Mouse (Mus musculus): ENCODE results near the gene Kctd17.

The Kctd17 gene

GRCm38 (mm10) chr15:78447746-78448535 is 19.6 kb downstream of the Kctd17 start:
- peak; percentile 93 for DNase-seq (ENCODE audit: low spot score)

GRCm38 (mm10) chr15:78449131-78449530 is 20.8 kb downstream of the Kctd17 start:
- DNase-seq (ENCODE audit: low spot score), result no peak

- no peak for DNase-seq (ENCODE audit: low spot score)
Observed at GRCm38 (mm10) chr15:78449694-78450418, 21.5 kb downstream of the Kctd17 start.

GRCm38 (mm10) chr15:78450419-78450768 is 22.0 kb downstream of the Kctd17 start:
- DNase-seq (ENCODE audit: low spot score), result no peak

GRCm38 (mm10) chr15:78451201-78451600 is 22.8 kb downstream of the Kctd17 start:
- DNase-seq (ENCODE audit: low spot score), result no peak

GRCm38 (mm10) chr15:78452929-78453328 is 24.6 kb downstream of the Kctd17 start:
- DNase-seq (ENCODE audit: low spot score), result no peak

- DNase-seq (ENCODE audit: low spot score), result no peak
Observed at GRCm38 (mm10) chr15:78455168-78455567, 26.8 kb downstream of the Kctd17 start.

- DNase-seq (ENCODE audit: low spot score), result no peak
Observed at GRCm38 (mm10) chr15:78456051-78456450, 27.7 kb downstream of the Kctd17 start.

- DNase-seq (ENCODE audit: low spot score), result no peak
Observed at GRCm38 (mm10) chr15:78457193-78457592, 28.8 kb downstream of the Kctd17 start.

GRCm38 (mm10) chr15:78462981-78463380 is 34.6 kb downstream of the Kctd17 start:
- DNase-seq (ENCODE audit: low spot score), result no peak

- no peak for DNase-seq (ENCODE audit: low spot score)
Observed at GRCm38 (mm10) chr15:78466809-78467208, 38.4 kb downstream of the Kctd17 start.

GRCm38 (mm10) chr15:78467570-78467969 is 39.2 kb downstream of the Kctd17 start:
- DNase-seq (ENCODE audit: low spot score), result no peak

GRCm38 (mm10) chr15:78468379-78468937 is 40.1 kb downstream of the Kctd17 start, which contains the start of gene Tmprss6:
TSS of gene Tmprss6 (minus strand) at chr15:78468634.
- no peak for DNase-seq (ENCODE audit: low spot score)

GRCm38 (mm10) chr15:78470495-78471276 is 42.3 kb downstream of the Kctd17 start:
- DNase-seq (ENCODE audit: low spot score), result no peak

GRCm38 (mm10) chr15:78471902-78472301 is 43.5 kb downstream of the Kctd17 start:
- no peak for DNase-seq (ENCODE audit: low spot score)

- DNase-seq (ENCODE audit: low spot score), result no peak
Observed at GRCm38 (mm10) chr15:78473442-78473841, 45.1 kb downstream of the Kctd17 start.

- no peak for DNase-seq (ENCODE audit: low spot score)
Observed at GRCm38 (mm10) chr15:78475604-78476031, 47.3 kb downstream of the Kctd17 start.

GRCm38 (mm10) chr15:78476878-78477277 is 48.5 kb downstream of the Kctd17 start:
- no peak for DNase-seq (ENCODE audit: low spot score)

GRCm38 (mm10) chr15:78478073-78478472 is 49.7 kb downstream of the Kctd17 start:
- DNase-seq (ENCODE audit: low spot score), result no peak

- no peak for DNase-seq (ENCODE audit: low spot score)
Observed at GRCm38 (mm10) chr15:78479470-78479869, 51.1 kb downstream of the Kctd17 start.

GRCm38 (mm10) chr15:78480111-78480510 is 51.7 kb downstream of the Kctd17 start:
- DNase-seq (ENCODE audit: low spot score), result no peak

- DNase-seq (ENCODE audit: low spot score), result no peak
Observed at GRCm38 (mm10) chr15:78480991-78481390, 52.6 kb downstream of the Kctd17 start.

All from layer of hippocampus, adult 9-10 months (tissue).